Mouse (Mus musculus) gastrocnemius, postnatal 14 days (tissue): ENCODE results near the gene Fbrsl1. TPM values are rescaled to one million over a fixed set of nuclear protein-coding genes. Genes with fewer than 3 reads are reported as not detected.

Source experiments
- total RNA-seq, 2 experiments: library from RNA; stranded (reverse); gene quantifications; 2 replicates each; pipeline ENCODE4 v1.2.3; 2021

The Fbrsl1 gene
- total RNA-seq, 2 experiments from 2014 or later = 25.7 to 26.5 TPM

Other genes with a start within 250 kb of the Fbrsl1 start
- gene Ankle2, start 217.5 kb downstream of the Fbrsl1 start, total RNA-seq = 10 to 100 TPM; 20.9 to 21.2 TPM
- 10 to 100 TPM; 20.5 to 23.7 TPM for gene Pgam5, start 178.6 kb downstream of the Fbrsl1 start, total RNA-seq
- 10 to 100 TPM; 28.5 to 37.3 TPM for gene Pxmp2, start 162.3 kb downstream of the Fbrsl1 start, total RNA-seq
- 1 to 10 TPM; 2.5 TPM for gene Pole, start 162.2 kb downstream of the Fbrsl1 start, total RNA-seq
- gene P2rx2, start 105.3 kb downstream of the Fbrsl1 start, total RNA-seq = not detected
- gene Lrcol1, start 103.8 kb downstream of the Fbrsl1 start, total RNA-seq = not detected
- not detected for gene Galnt9, start 95.9 kb upstream of the Fbrsl1 start, total RNA-seq
- 10 to 100 TPM; 15.1 to 17.3 TPM for gene Noc4l, start 204.9 kb upstream of the Fbrsl1 start, total RNA-seq
- gene Ddx51, start 204.9 kb upstream of the Fbrsl1 start, total RNA-seq = 1 to 10 TPM; 7.7 to 9.5 TPM